Mouse (Mus musculus) kidney, adult 2 months (tissue): ENCODE results near the gene Klf8.

Experiments
- CTCF ChIP-seq: fragments of 200-500 bp; conservative IDR thresholded peaks from 2 replicates; pipeline ENCODE4 v1.5.1; 2011; ENCODE audit warnings: low read depth, mild to moderate bottlenecking, control low read depth, low read length, moderate library complexity, mixed read lengths; ENCODE audit not compliant: insufficient read depth, insufficient read length
- POLR2A ChIP-seq: fragments of 200-500 bp; IDR thresholded peaks from one replicate; pipeline ENCODE4 v1.6.1; 2011; ENCODE audit warnings: low read depth, low read length, control low read depth

DNA sequence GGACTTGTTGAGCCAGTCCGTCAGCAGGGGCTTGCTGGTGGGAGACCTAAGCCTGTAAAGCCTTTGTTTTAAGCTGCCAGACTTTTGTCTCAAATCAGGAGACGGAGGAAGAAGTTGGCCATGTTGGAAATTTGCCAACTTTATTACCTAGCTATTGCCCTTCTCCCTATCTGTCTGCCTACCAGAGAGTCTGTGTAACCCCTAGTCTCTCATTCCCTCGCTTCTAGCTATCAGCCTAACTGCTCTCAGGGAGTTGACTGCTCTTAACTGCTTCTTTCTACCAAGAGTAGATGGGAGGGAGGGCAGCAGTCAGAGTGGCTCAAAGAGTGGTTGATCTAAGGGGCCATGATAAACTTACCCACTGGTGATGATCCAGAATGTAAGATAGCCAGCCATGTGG lies 85.8 kb downstream of the Klf8 start:
- TF ChIP-seq CTCF, result no peak
- TF ChIP-seq POLR2A, result no peak
